Mouse (Mus musculus) limb, embryonic 13.5 days (tissue): Measurements from ENCODE around the gene Nxph4. TPM values are rescaled to one million over a fixed set of nuclear protein-coding genes. Genes with fewer than 3 reads are reported as not detected.

Experiments used
- ATAC-seq: fragments of 200-750 bp; cut with Nextera tagmentation; 2 replicates; pipeline ENCODE4 v1.8.0; 2017; ENCODE audit warnings: low read depth, moderate number of reproducible peaks, moderate TSS enrichment; ENCODE audit not compliant: low FRiP score
- H3K27ac ChIP-seq: fragments of 300-500 bp; sonication (generic); 2 replicates; pipeline ENCODE4 v1.5.1; 2015; ENCODE audit warnings: inconsistent platforms, mild to moderate bottlenecking, moderate library complexity
- H3K27me3 ChIP-seq: fragments of 300-500 bp; sonication (generic); 2 replicates; pipeline ENCODE4 v1.6.1; 2015; ENCODE audit warnings: mild to moderate bottlenecking, inconsistent platforms
- H3K36me3 ChIP-seq: fragments of 300-500 bp; sonication (generic); 2 replicates; pipeline ENCODE4 v1.6.1; 2015; ENCODE audit warnings: inconsistent platforms, mild to moderate bottlenecking, moderate library complexity
- H3K4me1 ChIP-seq: fragments of 300-500 bp; sonication (generic); 2 replicates; pipeline ENCODE4 v1.6.1; 2015; ENCODE audit warnings: inconsistent platforms
- H3K4me2 ChIP-seq: fragments of 300-500 bp; sonication (generic); replicated peaks from 2 replicates; pipeline ENCODE4 v1.6.1; 2015; ENCODE audit warnings: inconsistent platforms, mild to moderate bottlenecking, moderate library complexity
- H3K4me3 ChIP-seq: fragments of 300-500 bp; sonication (generic); 2 replicates; pipeline ENCODE4 v1.5.1; 2015; ENCODE audit warnings: moderate library complexity, mild to moderate bottlenecking, inconsistent platforms
- H3K9ac ChIP-seq: fragments of 300-500 bp; sonication (generic); 2 replicates; pipeline ENCODE4 v1.6.1; 2015; ENCODE audit warnings: mild to moderate bottlenecking, inconsistent platforms
- H3K9me3 ChIP-seq: fragments of 300-500 bp; sonication (generic); 2 replicates; pipeline ENCODE4 v1.6.1; 2016; ENCODE audit warnings: inconsistent platforms
- WGBS: fragments of 180-500 bp; shearing (Covaris S2); methylation state at CpG from one replicate; pipeline ENCODE4 v1.1.7; 2015; 5-methylcytosine and 5-hydroxymethylcytosine counted together
- polyA plus RNA-seq: library from polyadenylated mRNA; unstranded; fragments of >200 nt; fragmentation: Nextera tagmentation; extraction: Ambion mirVana; gene quantifications from 2 replicates; pipeline ENCODE4 v1.2.1, GENCODE M21; 2015

The Nxph4 gene
- polyA plus RNA-seq, 1 experiment from 2014 or later = 10.7 TPM

DNA sequence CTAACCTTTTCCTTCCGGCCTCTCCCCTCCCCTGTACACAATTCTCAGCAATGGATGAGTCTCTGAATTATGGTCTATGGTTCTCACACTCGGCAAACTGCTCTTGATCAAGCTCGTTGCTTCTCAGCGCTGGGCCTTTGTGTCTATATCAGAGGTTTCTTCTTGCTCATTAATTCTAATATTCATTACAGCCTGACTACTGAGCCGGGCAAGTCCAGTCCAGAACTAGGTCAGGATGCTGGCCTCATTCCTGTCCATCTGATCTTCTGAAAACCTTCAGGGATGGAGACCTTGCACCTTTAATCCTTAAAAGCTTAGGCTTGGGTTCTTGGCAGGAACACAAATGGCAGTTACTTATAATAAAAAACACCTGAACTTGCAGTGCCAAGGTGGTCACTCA lies 34.8 kb downstream of the Nxph4 start:
- Histone ChIP-seq H3K4me2 (no peak overlapping the region), H3K9ac (no peak overlapping the region), H3K36me3 (peaks cover 74% of the 10 kb centered on the region), H3K27me3 (no peaks in the 10 kb centered on the region), H3K4me3 (no peak overlapping the region), H3K27ac (no peak overlapping the region), H3K9me3 (0 out of 2 replicates have a peak, but pooled peaks cover 5% of the 10 kb centered on the region), H3K4me1 (0 out of 2 replicates have a peak, but pooled peaks cover 4% of the 10 kb centered on the region)
- no peak for ATAC-seq
- 71% methylated on average over 5 of the region's 5 CpGs for WGBS

DNA sequence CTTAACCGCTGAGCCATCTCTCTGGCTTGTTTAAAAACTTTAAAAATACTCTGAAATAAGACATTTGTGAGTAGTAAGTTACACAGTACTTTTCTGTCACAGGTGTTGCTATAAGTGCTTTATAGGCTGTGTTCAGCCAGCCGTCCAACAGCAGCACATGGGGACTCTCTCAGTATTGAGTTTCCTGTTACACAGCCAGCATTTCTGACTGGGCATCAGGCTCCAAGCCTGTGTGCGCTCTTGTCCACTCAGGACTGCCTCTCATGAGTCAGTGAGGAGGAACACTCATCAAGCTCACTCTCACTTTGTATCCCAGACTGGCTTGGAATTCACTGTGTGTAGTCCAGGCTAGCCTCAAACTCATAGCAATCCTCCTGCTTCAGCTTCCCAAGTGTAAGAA lies 38.2 kb downstream of the Nxph4 start:
- Histone ChIP-seq H3K4me1 (0 out of 2 replicates have a peak, but pooled peaks cover 4% of the 10 kb centered on the region), H3K4me2 (no peak overlapping the region), H3K9me3 (0 out of 2 replicates have a peak, but pooled peaks cover 5% of the 10 kb centered on the region), H3K27me3 (no peaks in the 10 kb centered on the region), H3K27ac (no peak overlapping the region), H3K9ac (no peak overlapping the region), H3K4me3 (no peak overlapping the region), H3K36me3 (peaks cover 93% of the 10 kb centered on the region)
- WGBS = 77% methylated on average over 3 of the region's 3 CpGs
- no peak for ATAC-seq

DNA sequence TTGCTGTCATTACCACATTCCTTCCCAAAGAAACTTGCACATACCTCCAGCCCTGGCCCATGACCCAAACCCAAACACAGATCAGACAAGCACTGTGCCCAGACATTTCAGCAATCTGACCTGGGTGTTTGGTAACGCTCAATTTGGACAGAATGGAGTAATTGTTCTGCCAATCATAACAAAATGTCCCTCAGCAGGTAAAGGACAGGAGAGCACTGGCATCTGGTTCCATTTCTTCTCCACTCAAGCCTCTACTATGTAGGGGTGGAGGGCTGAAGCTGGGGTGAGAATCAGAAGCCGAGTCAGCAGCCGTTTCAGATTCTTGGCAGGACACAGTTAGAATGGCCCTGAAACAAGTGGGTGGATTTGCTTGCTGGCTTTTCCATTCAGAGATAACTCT lies 42.2 kb downstream of the Nxph4 start:
- Histone ChIP-seq H3K4me1 (no peaks in the 10 kb centered on the region), H3K27me3 (no peaks in the 10 kb centered on the region), H3K4me2 (no peak overlapping the region), H3K9me3 (0 out of 2 replicates have a peak, but pooled peaks cover 5% of the 10 kb centered on the region), H3K27ac (no peak overlapping the region), H3K4me3 (no peak overlapping the region), H3K9ac (no peak overlapping the region), H3K36me3 (peaks cover 95% of the 10 kb centered on the region)
- no peak for ATAC-seq
- WGBS = 83% methylated on average over 3 of the region's 3 CpGs

DNA sequence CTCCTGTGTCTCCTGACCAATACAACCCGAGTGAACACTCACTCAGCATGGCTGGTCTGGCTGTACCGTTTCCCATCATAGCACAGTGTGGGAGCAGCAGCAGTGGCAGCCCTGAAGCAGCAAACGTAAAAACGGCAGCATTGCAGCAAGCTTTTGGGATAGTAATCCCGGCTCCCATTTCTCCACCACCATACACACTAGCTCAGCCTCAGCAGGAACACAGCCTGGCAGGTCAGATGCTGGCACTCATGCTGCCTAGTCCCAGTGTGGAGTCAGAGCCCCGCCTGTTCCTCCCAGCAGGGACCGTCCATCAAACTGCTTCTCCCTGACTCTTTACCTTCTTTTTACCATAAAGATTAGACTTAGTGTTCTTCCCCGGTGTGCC lies 43.2 kb downstream of the Nxph4 start:
- H3K9me3 ChIP-seq = 0 out of 2 replicates have a peak, but pooled peaks cover 5% of the 10 kb centered on the region
- no peaks in the 10 kb centered on the region for H3K27me3 ChIP-seq
- no peak overlapping the region for H3K4me2 ChIP-seq
- no peak overlapping the region for H3K27ac ChIP-seq
- H3K4me3 ChIP-seq = no peak overlapping the region
- WGBS = 83% methylated on average over 8 of the region's 8 CpGs
- no peak for ATAC-seq
- H3K36me3 ChIP-seq = peaks cover 92% of the 10 kb centered on the region
- H3K4me1 ChIP-seq = no peaks in the 10 kb centered on the region
- no peak overlapping the region for H3K9ac ChIP-seq

DNA sequence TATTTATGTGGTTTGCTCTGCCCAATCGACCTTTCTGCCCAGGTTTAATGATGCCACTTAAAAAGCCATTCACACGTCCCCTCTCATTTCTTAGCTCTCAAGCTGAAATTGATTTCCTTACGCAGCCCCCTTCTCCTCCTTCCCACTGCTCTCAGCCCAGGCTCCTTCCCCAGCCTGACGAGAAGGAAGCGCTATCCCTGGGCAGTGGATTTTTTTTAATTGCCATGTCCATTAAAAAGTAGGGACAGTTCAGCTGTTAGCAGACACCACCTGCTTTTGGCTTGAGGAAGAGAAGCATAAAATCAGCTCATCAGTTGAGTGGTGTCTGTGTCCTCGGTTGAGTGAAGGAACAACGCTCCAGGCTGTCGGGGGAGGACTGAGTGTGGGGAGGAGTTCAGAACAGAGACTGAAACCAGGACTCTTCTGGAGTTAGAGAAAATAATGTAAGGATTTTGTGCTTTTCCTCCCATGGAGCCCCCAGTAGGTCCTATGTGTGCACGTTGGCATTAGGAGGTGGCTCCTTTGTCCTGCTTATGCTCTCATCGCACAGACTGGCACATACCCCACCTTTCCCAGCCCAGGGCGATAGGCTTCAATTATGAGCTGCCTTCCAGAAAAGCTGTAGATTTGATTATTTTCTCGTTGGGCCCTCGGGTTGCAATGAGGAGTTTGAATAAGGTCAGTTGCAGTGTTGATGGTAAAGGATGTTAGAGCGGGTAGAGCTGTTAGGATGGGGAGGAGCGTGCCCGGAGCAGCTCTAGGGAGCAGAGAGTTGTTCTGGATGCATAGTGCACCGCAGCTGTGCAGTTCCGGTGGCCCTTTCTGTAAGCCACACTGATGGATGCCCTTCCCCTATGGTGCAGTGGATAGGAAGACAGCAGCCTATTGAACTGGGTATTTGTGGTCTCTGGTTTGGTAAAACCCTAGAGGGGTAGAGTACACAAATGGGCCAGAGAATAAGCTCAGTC lies 43.9 kb downstream of the Nxph4 start:
- H3K36me3 ChIP-seq = peaks cover 92% of the 10 kb centered on the region
- H3K27ac ChIP-seq = no peak overlapping the region
- 70% methylated on average over 18 of the region's 18 CpGs for WGBS
- 0 out of 2 replicates have a peak, but pooled peaks cover 5% of the 10 kb centered on the region for H3K9me3 ChIP-seq
- H3K27me3 ChIP-seq = no peaks in the 10 kb centered on the region
- no peaks in the 10 kb centered on the region for H3K4me1 ChIP-seq
- H3K9ac ChIP-seq = no peak overlapping the region
- ATAC-seq = no peak
- no peak overlapping the region for H3K4me2 ChIP-seq
- no peak overlapping the region for H3K4me3 ChIP-seq

DNA sequence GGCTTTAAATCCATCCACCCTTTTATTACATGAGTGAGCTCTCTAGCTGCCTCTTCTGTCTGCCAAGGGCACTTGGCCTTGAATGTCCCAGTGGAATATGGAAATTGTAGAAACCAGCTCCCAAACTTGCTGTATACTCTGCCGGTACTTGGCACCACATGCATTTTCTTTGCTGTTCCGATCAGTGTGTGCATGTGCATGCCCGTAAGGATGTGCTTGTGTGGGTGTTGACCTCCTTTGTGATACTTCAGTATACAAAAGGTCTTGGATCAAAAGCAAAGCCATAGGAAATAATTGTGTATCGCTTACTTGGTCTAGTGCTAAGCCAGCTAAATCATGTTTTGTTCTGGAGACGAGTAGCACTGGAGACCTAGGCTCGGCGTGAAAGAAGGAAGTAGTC lies 45.5 kb downstream of the Nxph4 start:
- peaks cover 92% of the 10 kb centered on the region for H3K36me3 ChIP-seq
- H3K9me3 ChIP-seq = no peaks in the 10 kb centered on the region
- no peaks in the 10 kb centered on the region for H3K27me3 ChIP-seq
- H3K4me1 ChIP-seq = no peaks in the 10 kb centered on the region
- H3K4me3 ChIP-seq = no peak overlapping the region
- no peak overlapping the region for H3K4me2 ChIP-seq
- no peak overlapping the region for H3K9ac ChIP-seq
- 92% methylated on average over 7 of the region's 7 CpGs for WGBS
- no peak overlapping the region for H3K27ac ChIP-seq
- no peak for ATAC-seq

DNA sequence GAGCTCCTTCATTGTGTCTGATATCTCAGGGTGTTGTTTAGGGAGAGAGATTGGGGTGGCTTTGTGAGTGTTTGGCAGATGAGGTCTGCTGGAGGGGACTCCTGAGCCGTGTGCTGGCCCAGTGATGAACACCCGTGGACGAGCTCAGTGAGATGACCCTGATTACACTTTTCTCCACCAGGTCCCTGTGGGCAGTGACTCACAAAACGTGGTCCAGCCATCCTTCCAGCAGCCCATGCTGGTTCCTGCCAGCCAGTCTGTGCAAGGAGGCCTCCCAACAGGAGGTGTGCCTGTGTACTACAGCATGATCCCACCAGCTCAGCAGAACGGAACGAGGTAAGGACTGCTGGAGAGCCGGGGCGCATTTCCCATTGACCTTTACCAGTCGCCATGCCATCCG lies 49.1 kb downstream of the Nxph4 start:
- peaks cover 90% of the 10 kb centered on the region for H3K36me3 ChIP-seq
- no peaks in the 10 kb centered on the region for H3K9me3 ChIP-seq
- no peak overlapping the region for H3K4me3 ChIP-seq
- 89% methylated on average over 10 of the region's 10 CpGs for WGBS
- no peak overlapping the region for H3K9ac ChIP-seq
- H3K4me1 ChIP-seq = no peaks in the 10 kb centered on the region
- H3K27me3 ChIP-seq = no peaks in the 10 kb centered on the region
- ATAC-seq = no peak
- H3K27ac ChIP-seq = no peak overlapping the region
- no peak overlapping the region for H3K4me2 ChIP-seq

DNA sequence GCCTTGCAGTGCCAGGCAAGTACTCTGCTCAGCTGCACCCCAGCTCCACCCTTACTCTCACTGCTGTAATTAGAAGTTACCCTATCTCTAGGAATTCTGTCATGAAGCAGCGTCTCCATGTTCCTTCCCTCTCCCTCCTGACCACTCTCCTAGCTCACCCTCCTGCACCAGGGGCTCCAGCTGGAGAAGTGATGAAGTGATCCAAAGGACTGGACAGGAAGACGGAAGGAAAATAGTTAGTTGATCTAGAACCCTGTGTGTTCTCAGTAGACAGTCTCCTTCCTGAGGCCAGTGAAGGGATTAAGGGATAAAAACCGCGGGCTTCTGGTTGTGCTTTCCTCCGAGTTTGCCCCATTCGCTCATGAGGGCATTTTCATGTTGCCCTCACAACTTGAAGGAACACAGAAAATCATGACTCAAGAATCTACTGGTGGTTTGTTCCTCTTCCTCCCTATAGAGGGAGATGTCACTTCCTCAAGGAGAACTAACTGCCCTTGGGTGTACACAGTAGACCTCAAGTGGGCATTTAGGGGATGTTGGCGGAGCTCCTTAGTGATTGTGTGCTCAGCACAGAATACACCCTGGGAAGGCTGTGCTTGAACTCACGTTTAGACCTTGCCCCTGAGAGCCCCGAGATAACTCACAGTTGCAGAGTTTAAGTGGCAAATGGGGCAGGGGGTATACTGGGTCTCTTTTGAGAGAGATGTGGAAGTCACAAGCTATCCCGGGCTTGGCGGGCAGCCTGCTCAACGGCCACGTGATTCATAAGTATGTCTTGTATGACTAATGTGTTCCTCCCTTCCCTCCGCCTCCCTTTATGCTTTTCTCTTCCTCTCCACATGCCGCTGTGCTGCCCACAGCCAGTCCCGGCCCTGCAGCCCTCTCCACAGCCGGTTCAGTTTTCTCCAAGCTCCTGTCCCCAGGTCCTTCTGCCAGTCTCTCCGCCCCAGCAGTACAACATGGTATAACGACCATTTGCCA lies 53.2 kb downstream of the Nxph4 start:
- H3K27me3 ChIP-seq = no peaks in the 10 kb centered on the region
- no peak overlapping the region for H3K4me3 ChIP-seq
- H3K4me1 ChIP-seq = no peaks in the 10 kb centered on the region
- no peak overlapping the region for H3K4me2 ChIP-seq
- 85% methylated on average over 19 of the region's 19 CpGs for WGBS
- no peak overlapping the region; the same call in 1 of the 2 replicates for H3K9ac ChIP-seq
- no peaks in the 10 kb centered on the region for H3K9me3 ChIP-seq
- ATAC-seq = no peak
- peaks cover 81% of the 10 kb centered on the region for H3K36me3 ChIP-seq
- no peak overlapping the region for H3K27ac ChIP-seq

DNA sequence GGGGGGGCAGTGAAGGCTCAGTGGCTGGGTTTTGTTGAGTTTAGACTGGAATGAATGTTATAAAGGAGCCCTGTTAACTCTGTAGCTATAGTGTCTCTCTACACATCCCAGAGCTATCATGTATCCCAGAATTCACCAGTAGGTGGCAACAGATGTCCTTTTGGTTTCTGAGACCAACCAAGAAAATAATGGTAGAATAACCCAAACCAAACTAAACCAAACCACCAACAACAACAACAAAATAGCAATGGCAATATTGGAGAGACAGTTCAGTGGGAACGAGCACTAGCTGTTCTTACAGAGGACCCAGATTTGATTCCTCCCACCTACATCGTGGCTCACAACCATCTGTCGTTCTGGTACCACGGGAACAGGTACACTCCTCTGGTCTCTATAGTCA lies 55.2 kb downstream of the Nxph4 start:
- no peak overlapping the region for H3K27ac ChIP-seq
- H3K4me2 ChIP-seq = no peak overlapping the region
- H3K4me3 ChIP-seq = no peak overlapping the region
- H3K9me3 ChIP-seq = no peaks in the 10 kb centered on the region
- no peak for ATAC-seq
- H3K9ac ChIP-seq = no peak overlapping the region
- H3K4me1 ChIP-seq = no peaks in the 10 kb centered on the region
- 95% methylated on average over 4 of the region's 4 CpGs for WGBS
- no peaks in the 10 kb centered on the region for H3K27me3 ChIP-seq
- peaks cover 79% of the 10 kb centered on the region for H3K36me3 ChIP-seq

DNA sequence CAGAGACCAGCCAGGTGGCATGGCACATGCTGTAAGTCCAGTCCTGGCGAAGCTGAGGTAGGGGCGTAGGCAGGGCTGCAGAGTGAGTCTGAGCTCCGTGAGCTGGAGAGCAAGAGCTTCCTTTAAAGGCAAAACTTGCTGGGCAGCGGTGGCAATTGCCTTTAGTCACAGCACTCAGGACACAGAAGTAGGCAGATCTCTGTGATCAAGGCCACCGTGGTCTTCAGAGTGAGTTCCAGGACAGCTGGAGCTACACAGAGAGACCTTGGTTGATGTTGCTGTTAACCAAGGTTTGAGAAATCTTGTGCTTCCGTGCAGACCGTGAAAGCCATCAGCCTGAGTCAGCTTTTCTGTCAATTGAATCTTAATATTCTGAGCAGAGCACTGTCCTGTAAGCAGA lies 57.1 kb downstream of the Nxph4 start:
- H3K4me1 ChIP-seq = no peaks in the 10 kb centered on the region
- H3K9ac ChIP-seq = no peak overlapping the region
- ATAC-seq = no peak
- no peak overlapping the region for H3K4me3 ChIP-seq
- 80% methylated on average over 7 of the region's 7 CpGs for WGBS
- peaks cover 77% of the 10 kb centered on the region for H3K36me3 ChIP-seq
- H3K27ac ChIP-seq = no peak overlapping the region
- no peak overlapping the region for H3K4me2 ChIP-seq
- no peaks in the 10 kb centered on the region for H3K27me3 ChIP-seq
- H3K9me3 ChIP-seq = no peaks in the 10 kb centered on the region

DNA sequence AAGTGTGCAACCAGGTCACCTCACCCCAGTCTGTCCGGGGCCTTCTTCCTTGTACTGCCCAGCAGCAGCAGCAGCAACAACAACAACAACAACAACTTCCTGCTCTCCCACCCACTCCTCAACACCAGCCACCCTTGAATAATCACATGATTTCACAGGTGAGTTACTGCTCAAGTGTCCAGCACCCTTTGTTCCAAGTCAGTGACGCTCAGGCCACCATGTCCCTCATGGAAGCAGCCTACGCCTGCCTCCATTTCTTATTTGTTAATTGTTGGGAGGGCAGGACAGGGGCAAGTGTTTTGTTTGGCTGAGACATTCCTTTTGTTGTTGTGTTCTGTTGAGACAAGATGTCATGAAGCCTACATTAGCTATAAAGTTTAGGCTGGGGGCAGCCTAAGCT lies 57.8 kb downstream of the Nxph4 start:
- H3K4me1 ChIP-seq = peaks cover 2% of the 10 kb centered on the region; the same call in 1 of the 2 replicates
- 85% methylated on average over 3 of the region's 3 CpGs for WGBS
- H3K9ac ChIP-seq = no peak overlapping the region
- H3K4me3 ChIP-seq = no peak overlapping the region
- no peak overlapping the region for H3K4me2 ChIP-seq
- H3K27me3 ChIP-seq = no peaks in the 10 kb centered on the region
- no peaks in the 10 kb centered on the region for H3K9me3 ChIP-seq
- no peak for ATAC-seq
- no peak overlapping the region for H3K27ac ChIP-seq
- peaks cover 77% of the 10 kb centered on the region for H3K36me3 ChIP-seq
